Mouse (Mus musculus) embryonic facial prominence, embryonic 11.5 days (tissue): Measurements from ENCODE around the gene Ubb. TPM values are rescaled to one million over a fixed set of nuclear protein-coding genes. Genes with fewer than 3 reads are reported as not detected.
A peak's percentile ranks its signal among the peaks of the same experiment; 100 is the strongest.

Experiments used
- ATAC-seq: fragments of 200-750 bp; cut with Nextera tagmentation; replicated peaks from 2 replicates; pipeline ENCODE4 v1.8.0; 2017; ENCODE audit warnings: low read depth; ENCODE audit not compliant: insufficient number of reproducible peaks, low FRiP score, low TSS enrichment
- DNase-seq: peaks from one replicate; pipeline ENCODE4 v3.0.0-alpha.2; 2015; ENCODE audit warnings: low spot score
- H3K27ac ChIP-seq: fragments of 300-500 bp; sonication (generic); replicated peaks from 2 replicates; pipeline ENCODE4 v1.5.1; 2014; ENCODE audit warnings: mild to moderate bottlenecking, low read depth, low read length, control low read depth
- H3K27me3 ChIP-seq: fragments of 300-500 bp; sonication (generic); 2 replicates; pipeline ENCODE4 v1.6.1; 2014; ENCODE audit warnings: mild to moderate bottlenecking, low read length, moderate library complexity, mixed read lengths; ENCODE audit not compliant: control insufficient read depth, insufficient read depth
- H3K36me3 ChIP-seq: fragments of 300-500 bp; sonication (generic); replicated peaks from 2 replicates; pipeline ENCODE4 v1.6.1; 2014; ENCODE audit warnings: low read depth, mild to moderate bottlenecking, low read length, moderate library complexity, mixed read lengths; ENCODE audit not compliant: control insufficient read depth, insufficient read depth
- H3K4me1 ChIP-seq: fragments of 300-500 bp; sonication (generic); 2 replicates; pipeline ENCODE4 v1.6.1; 2014; ENCODE audit warnings: low read length, mixed read lengths; ENCODE audit not compliant: control insufficient read depth, insufficient read depth
- H3K4me2 ChIP-seq: fragments of 300-500 bp; sonication (generic); 2 replicates; pipeline ENCODE4 v1.6.1; 2014; ENCODE audit warnings: low read depth, mild to moderate bottlenecking, control low read depth, low read length, moderate library complexity
- H3K4me3 ChIP-seq: fragments of 300-500 bp; sonication (generic); 2 replicates; pipeline ENCODE4 v1.5.1; 2014; ENCODE audit warnings: low read depth, low read length, control low read depth
- H3K9ac ChIP-seq: fragments of 300-500 bp; sonication (generic); replicated peaks from 2 replicates; pipeline ENCODE4 v1.6.1; 2014; ENCODE audit warnings: mild to moderate bottlenecking, control low read depth, low read length
- H3K9me3 ChIP-seq: fragments of 300-500 bp; sonication (generic); replicated peaks from 2 replicates; pipeline ENCODE4 v1.6.1; 2016; ENCODE audit warnings: mild to moderate bottlenecking, low read length, inconsistent platforms, mixed read lengths; ENCODE audit not compliant: control insufficient read depth
- WGBS: fragments of 180-500 bp; shearing (Covaris S2); extraction: QIAGEN DNeasy Blood & Tissue Kit; methylation state at CpG from one replicate; pipeline ENCODE4 v1.1.7; 2014; 5-methylcytosine and 5-hydroxymethylcytosine counted together
- polyA plus RNA-seq: library from polyadenylated mRNA; unstranded; fragments of >200 nt; fragmentation: Nextera tagmentation; extraction: Ambion mirVana; gene quantifications from 2 replicates; pipeline ENCODE4 v1.2.1, GENCODE M21; 2014

Gene Ubb
- polyA plus RNA-seq, 1 experiment from 2014 or later: 3,780 TPM

- H3K4me2 ChIP-seq: peak overlapping the region; percentile 82
- H3K9me3 ChIP-seq: no peaks in the 10 kb centered on the region
- peak overlapping the region; percentile 48 for H3K4me3 ChIP-seq
- H3K4me1 ChIP-seq: no peaks in the 10 kb centered on the region; the same call in 1 of the 2 replicates
- 80% methylated on average over 5 of the region's 5 CpGs for WGBS
- ATAC-seq: no peak
- no peak for DNase-seq
- peak overlapping the region; percentile 37; the same call in 1 of the 2 replicates for H3K9ac ChIP-seq
- no peak overlapping the region for H3K27ac ChIP-seq
- peaks cover 4% of the 10 kb centered on the region; the same call in 1 of the 2 replicates for H3K36me3 ChIP-seq
- H3K27me3 ChIP-seq: no peaks in the 10 kb centered on the region
Observed at GRCm38 (mm10) chr11:62553633-62554032, 2.7 kb downstream of the Ubb start.

- Histone ChIP-seq H3K4me1 (no peaks in the 10 kb centered on the region; the same call in 1 of the 2 replicates), H3K4me2 (peak overlapping the region; percentile 82), H3K36me3 (peaks cover 4% of the 10 kb centered on the region; the same call in 1 of the 2 replicates), H3K27ac (no peak overlapping the region), H3K9ac (no peak overlapping the region; the same call in 1 of the 2 replicates), H3K9me3 (no peaks in the 10 kb centered on the region), H3K4me3 (peak overlapping the region; percentile 48), H3K27me3 (no peaks in the 10 kb centered on the region)
- ATAC-seq: no peak
- WGBS: 69% methylated on average over 5 of the region's 5 CpGs
- DNase-seq: no peak
Observed at GRCm38 (mm10) chr11:62554163-62554855, 3.3 kb downstream of the Ubb start.

- no peaks in the 10 kb centered on the region for H3K9me3 ChIP-seq
- peaks cover 4% of the 10 kb centered on the region; the same call in 1 of the 2 replicates for H3K36me3 ChIP-seq
- DNase-seq: no peak
- peak overlapping the region; percentile 82; the same call in 1 of the 2 replicates for H3K4me2 ChIP-seq
- H3K4me3 ChIP-seq: no peak overlapping the region
- no peak overlapping the region for H3K27ac ChIP-seq
- no peaks in the 10 kb centered on the region for H3K27me3 ChIP-seq
- no peaks in the 10 kb centered on the region; the same call in 1 of the 2 replicates for H3K4me1 ChIP-seq
- no peak for ATAC-seq
- no peak overlapping the region for H3K9ac ChIP-seq
Observed at GRCm38 (mm10) chr11:62554934-62555517, 4.1 kb downstream of the Ubb start.

GRCm38 (mm10) chr11:62555896-62556412 is 5.0 kb downstream of the Ubb start:
- Histone ChIP-seq H3K36me3 (peaks cover 4% of the 10 kb centered on the region; the same call in 1 of the 2 replicates), H3K27ac (no peak overlapping the region), H3K9ac (no peak overlapping the region), H3K4me1 (peaks cover 2% of the 10 kb centered on the region; the same call in 1 of the 2 replicates), H3K4me2 (no peak overlapping the region), H3K4me3 (no peak overlapping the region), H3K27me3 (no peaks in the 10 kb centered on the region), H3K9me3 (no peaks in the 10 kb centered on the region)
- no peak for DNase-seq
- ATAC-seq: no peak

- no peaks in the 10 kb centered on the region for H3K27me3 ChIP-seq
- peaks cover 2% of the 10 kb centered on the region; the same call in 1 of the 2 replicates for H3K4me1 ChIP-seq
- no peak overlapping the region for H3K4me3 ChIP-seq
- no peak for ATAC-seq
- no peak for DNase-seq
- H3K36me3 ChIP-seq: peaks cover 4% of the 10 kb centered on the region; the same call in 1 of the 2 replicates
- no peak overlapping the region for H3K27ac ChIP-seq
- no peaks in the 10 kb centered on the region for H3K9me3 ChIP-seq
- WGBS: 69% methylated on average over 5 of the region's 5 CpGs
- no peak overlapping the region for H3K9ac ChIP-seq
- no peak overlapping the region for H3K4me2 ChIP-seq
Observed at GRCm38 (mm10) chr11:62557205-62557604, 6.2 kb downstream of the Ubb start.

GRCm38 (mm10) chr11:62558152-62558551 is 7.2 kb downstream of the Ubb start:
- Histone ChIP-seq H3K4me2 (no peak overlapping the region), H3K9me3 (no peaks in the 10 kb centered on the region), H3K36me3 (peaks cover 4% of the 10 kb centered on the region; the same call in 1 of the 2 replicates), H3K27ac (no peak overlapping the region), H3K27me3 (no peaks in the 10 kb centered on the region), H3K9ac (no peak overlapping the region), H3K4me3 (no peak overlapping the region), H3K4me1 (peaks cover 2% of the 10 kb centered on the region; the same call in 1 of the 2 replicates)
- WGBS: 54% methylated on average over 2 of the region's 2 CpGs
- no peak for ATAC-seq
- DNase-seq: peak; percentile 35

- WGBS: 59% methylated on average over 6 of the region's 6 CpGs
- DNase-seq: no peak
- Histone ChIP-seq H3K9me3 (no peaks in the 10 kb centered on the region), H3K4me1 (0 out of 2 replicates have a peak, but pooled peaks cover 2% of the 10 kb centered on the region), H3K4me3 (no peak overlapping the region), H3K4me2 (no peak overlapping the region), H3K27ac (no peak overlapping the region), H3K36me3 (no peaks in the 10 kb centered on the region), H3K27me3 (no peaks in the 10 kb centered on the region), H3K9ac (no peak overlapping the region)
- ATAC-seq: no peak
Observed at GRCm38 (mm10) chr11:62558961-62559646, 8.1 kb downstream of the Ubb start.
